Mouse (Mus musculus) spleen, postnatal 36 days (tissue): ENCODE measurements around the gene Rtf2.

ENCODE experiments used
- DNase-seq, 2 experiments: peaks; one replicate each; pipeline ENCODE4 v3.0.0; 2022; ENCODE audit warnings: low spot score in 2 of 2, mixed read lengths in 1 of 2

The Rtf2 gene

GRCm38 (mm10) chr2:172439843-172440639, at the start of gene Rtf2:
Rtf2 (plus strand) TSS chr2:172440556.
- DNase-seq, result peak; percentile 95 to 97

DNA sequence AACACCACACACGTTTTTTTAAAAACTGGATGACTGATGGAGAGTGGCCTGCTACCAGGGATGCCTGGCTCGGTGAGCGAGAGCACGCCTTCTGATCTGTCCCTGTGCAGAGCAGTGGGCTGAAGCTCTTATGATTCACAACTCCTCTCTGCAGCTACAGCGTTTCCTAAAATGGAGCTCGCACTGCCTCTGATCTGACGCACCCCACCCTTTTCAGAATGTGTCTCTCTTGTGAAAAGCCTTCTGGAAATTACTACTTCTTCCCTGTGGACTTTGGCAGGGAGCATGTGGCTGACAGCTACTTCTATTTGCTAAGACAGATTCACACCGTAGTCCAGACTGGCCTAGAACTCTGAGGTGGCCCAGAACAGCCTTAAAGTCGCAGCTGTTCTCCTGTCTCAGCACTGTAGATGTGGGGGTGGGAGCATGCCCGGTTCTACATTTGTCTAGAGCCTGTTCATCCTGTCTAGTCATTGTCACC, 48.3 kb upstream of the Rtf2 start:
- DNase-seq, result no peak

DNA sequence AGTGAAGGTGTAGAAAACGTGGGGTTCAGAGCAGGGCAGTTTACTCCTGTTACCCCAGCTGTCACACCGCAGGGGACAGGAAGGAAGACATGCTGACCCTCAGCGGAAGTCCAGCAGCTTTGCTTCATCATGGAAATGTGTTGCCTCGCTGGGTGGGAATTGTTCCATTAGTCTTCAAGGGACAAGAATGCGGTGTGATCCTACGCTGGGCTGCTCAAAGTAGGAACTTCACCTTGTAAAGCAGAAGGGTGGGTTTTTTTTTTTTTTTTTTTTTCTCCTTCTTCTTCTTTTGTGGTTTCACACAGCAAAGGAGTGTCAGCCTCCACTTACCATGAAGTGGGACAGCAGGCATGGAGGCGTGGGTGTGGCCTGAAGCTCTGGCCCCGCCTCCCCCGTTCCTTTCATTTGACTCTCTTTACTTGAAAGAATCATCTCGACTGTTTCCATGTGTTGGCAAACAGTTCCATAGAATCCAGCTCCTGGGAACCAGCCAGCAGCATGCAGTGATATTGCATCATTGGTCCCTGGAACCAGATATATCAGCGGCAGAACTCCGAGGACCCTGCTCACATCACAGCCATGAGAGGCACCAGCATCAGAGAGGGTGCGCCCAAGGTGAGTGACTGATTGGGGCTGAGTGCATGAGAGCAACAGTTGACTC, 46.8 kb upstream of the Rtf2 start, which contains the start of gene Cass4:
Gene Cass4 (plus strand): TSS at position 404 of the 661 bp plus-strand sequence.
- peak; percentile 71 to 82 for DNase-seq

GRCm38 (mm10) chr2:172394052-172394392, 46.3 kb upstream of the Rtf2 start:
- DNase-seq, result no peak

- no peak for DNase-seq
Observed at GRCm38 (mm10) chr2:172394671-172395070, 45.7 kb upstream of the Rtf2 start.

- DNase-seq, result no peak
Observed at GRCm38 (mm10) chr2:172395961-172396360, 44.4 kb upstream of the Rtf2 start.

GRCm38 (mm10) chr2:172399901-172400300, 40.5 kb upstream of the Rtf2 start:
- peak; percentile 53 to 54 for DNase-seq

- peak; percentile 83 to 84 for DNase-seq
Observed at GRCm38 (mm10) chr2:172401116-172401825, 39.1 kb upstream of the Rtf2 start.

DNA sequence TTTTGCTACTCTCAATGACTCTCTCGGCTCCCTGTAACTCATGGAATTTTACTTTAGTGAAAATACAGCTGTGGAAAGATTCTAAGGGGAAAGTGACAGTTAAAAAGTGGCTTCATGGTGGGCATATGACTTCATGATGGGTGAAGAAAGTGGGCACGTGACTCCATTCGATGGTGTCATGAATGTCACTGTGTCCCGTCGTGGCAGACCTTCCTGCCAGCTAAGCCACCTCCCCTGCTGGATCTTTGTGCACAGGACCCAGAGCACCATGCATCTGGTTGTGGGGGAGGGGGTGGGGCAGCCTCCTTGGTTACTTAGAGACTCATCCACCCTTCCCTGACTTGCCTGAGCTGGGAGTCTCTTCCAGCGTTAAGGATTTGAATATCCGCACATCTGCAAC, 36.1 kb upstream of the Rtf2 start:
- no peak for DNase-seq

GRCm38 (mm10) chr2:172405011-172405410, 35.3 kb upstream of the Rtf2 start:
- no peak for DNase-seq

GRCm38 (mm10) chr2:172406173-172406572, 34.2 kb upstream of the Rtf2 start:
- no peak for DNase-seq

GRCm38 (mm10) chr2:172407499-172407898, 32.9 kb upstream of the Rtf2 start:
- no peak for DNase-seq

DNA sequence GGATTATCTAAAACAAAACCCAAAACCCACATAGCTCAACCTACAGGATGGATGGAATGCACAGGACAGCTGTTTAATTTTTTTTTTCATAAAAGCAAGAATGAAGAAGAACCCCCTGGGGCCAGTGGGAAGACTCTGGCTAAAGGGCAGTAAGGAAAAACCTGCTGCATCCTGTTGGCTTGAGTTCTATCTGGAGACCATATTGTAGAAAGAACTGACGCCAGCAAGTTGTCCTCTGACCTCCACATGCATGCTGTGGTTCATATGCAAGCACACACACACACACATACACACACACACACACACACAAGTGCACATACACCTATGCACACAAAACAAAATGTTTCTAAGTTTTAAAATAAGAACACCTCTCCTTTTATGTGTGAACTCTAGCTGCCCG, 29.7 kb upstream of the Rtf2 start:
- no peak for DNase-seq

GRCm38 (mm10) chr2:172411091-172411490, 29.3 kb upstream of the Rtf2 start:
- no peak for DNase-seq

GRCm38 (mm10) chr2:172412454-172412853, 27.9 kb upstream of the Rtf2 start:
- DNase-seq, result no peak

DNA sequence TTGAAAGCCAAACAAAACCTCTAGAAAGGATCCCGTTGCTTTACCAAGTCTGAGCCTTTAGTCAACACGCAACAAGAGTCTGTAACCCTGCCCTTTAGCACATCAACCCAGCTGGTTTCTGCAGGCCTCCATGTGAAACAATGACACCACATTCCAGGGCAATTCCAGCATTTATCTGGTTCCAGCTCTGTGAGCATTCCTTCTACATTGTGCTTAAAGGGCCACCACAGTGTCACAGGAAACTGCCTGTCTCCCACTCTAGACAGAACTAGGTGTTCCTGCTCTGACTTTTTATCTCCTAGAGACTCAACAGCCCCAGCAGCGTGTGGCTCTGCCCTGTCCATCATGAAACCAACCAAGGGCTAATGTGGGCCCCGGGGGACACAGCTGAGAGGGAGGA, 27.1 kb upstream of the Rtf2 start:
- DNase-seq, result no peak

GRCm38 (mm10) chr2:172413894-172414293, 26.5 kb upstream of the Rtf2 start:
- no peak for DNase-seq

DNA sequence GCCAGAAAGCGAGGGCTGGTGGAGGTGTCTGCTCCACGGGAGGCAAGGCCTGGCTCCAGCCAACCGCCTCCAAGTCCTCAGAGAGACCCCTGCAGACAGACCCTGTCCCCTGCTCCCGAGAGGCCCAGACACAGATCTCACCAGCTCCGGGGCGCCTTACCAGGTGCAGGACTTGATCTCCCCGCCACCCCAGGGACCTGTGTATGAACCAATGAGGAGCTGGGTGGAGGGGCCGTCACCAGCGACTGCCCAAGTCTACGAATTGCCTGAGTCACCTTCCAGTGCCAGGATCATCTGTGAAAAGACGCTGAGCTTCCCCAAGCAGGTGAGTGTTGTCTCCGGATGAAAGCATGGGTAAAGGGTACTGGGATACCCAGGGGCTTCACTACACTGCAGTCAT, 24.1 kb upstream of the Rtf2 start:
- no peak for DNase-seq

DNA sequence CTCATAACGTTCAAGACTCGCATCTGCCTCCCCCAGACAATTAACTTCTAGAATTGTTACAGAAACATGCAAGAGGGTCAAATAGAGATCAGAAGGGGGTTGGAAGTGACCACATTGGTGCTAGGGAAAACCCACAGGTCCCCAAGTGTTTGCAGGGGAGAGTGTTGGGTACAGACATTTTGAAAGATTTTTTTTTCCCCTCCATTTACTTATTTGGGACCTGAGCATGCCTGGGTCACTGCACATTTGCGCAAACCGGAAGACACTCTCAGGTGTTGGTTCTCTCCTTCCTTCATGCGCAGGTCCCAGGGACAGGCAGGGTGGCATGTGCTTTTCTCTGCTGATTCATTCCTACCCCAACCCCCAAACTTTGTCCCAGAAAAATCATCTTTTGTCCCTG, 23.5 kb upstream of the Rtf2 start:
- DNase-seq, result no peak

DNA sequence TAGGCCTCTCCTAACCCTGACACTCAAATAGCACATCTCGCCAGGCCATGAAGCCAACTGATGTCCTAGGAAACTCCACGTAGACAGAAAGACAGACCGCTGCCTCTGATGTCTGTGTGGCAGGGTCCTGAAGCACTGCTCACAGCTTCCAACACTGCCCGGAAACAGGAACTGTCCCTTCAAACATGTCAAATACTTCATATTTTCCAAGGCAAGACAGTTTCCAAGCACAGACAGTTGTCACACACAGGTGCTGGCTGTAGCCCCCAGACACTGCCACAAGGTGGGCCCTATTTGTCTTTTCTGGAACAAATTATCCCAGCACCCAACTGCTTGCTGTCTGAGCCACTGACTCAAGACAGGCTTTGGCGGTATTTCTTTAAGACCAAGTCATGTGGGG, 22.1 kb upstream of the Rtf2 start:
- DNase-seq, result no peak

DNA sequence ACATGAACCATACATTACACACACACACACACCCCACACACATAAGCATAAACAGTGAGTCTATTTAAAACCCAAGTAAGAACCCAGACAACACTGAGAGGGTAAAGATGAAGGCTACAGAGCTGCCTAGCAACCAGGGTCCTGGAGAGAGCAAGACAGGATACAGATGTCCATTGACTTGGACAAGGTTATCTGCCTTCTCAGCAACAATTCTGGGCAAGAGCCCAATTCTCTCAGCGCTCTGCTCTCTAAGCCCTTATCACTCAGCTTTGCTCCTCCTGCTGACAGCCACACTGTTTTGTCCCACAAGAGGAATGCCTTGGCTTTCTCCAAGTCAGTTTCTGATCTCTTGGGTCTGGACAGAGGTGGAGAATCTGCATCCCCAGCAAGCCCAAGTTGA, 9.7 kb upstream of the Rtf2 start:
- DNase-seq, result no peak

- DNase-seq, result peak; percentile 85 to 86
Observed at GRCm38 (mm10) chr2:172433746-172434145, 6.6 kb upstream of the Rtf2 start.
